Mouse (Mus musculus): ENCODE measurements around the gene Zc3h7b. TPM values are rescaled to one million over a fixed set of nuclear protein-coding genes. Genes with fewer than 3 reads are reported as not detected.

Zc3h7b gene
- polyA plus RNA-seq, 1 experiment from 2014 or later = 62.7 TPM

DNA sequence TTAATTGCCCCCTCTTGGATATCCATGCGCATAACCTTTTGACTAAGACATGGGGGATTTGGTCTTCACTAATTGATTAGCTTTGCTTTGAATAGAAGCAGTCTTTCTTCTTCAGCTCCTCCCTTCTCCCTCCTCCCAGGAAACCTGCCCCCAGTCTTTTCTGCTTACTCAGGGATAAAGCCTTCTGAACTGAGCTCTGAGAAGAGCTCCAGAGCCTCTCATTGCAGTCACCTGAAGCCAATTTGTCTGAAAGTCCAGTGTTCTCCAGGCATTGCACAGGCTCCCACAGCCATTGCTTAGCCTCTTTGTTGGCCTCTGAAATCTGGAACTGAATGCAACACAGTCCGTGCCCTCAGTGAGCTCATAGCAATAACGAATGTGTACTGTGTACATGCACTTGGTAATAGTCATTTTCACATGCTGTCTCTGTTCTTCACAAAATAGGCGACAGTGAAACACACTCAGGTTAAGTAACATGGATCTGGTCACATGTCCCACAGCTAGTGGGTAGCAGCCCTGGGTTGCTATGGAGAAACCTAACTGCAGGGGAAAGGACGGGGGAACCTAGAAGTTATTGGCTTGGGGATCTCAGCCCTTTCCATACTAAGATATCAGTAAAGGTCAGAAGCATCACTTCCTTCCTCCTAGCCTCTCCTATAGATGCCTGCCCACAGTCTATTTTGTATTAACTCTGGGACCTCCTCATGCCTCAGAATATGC lies 69.3 kb downstream of the Zc3h7b start:
- H3K9me3 ChIP-seq (ENCODE audit: control insufficient read depth, low read length) = no peaks in the 10 kb centered on the region
- no peak overlapping the region for H3K9ac ChIP-seq
- DNase-seq (ENCODE audit: low spot score) = no peak
- ATAC-seq (ENCODE audit: low FRiP score) = no peak
- H3K4me1 ChIP-seq (replicated peaks; ENCODE audit: control insufficient read depth, insufficient read depth, low read length) = peaks cover 26% of the 10 kb centered on the region
- H3K27ac ChIP-seq = no peak overlapping the region
- H3K4me2 ChIP-seq (replicated peaks) = no peak overlapping the region
- no peak overlapping the region for H3K4me3 ChIP-seq (replicated peaks; ENCODE audit: low read length)
- H3K36me3 ChIP-seq (replicated peaks; ENCODE audit: control insufficient read depth, insufficient read depth) = peaks cover 43% of the 10 kb centered on the region
- no peaks in the 10 kb centered on the region for H3K27me3 ChIP-seq (ENCODE audit: control insufficient read depth, insufficient read depth, low read length)
- WGBS = 68% methylated on average over 5 of the region's 5 CpGs

DNA sequence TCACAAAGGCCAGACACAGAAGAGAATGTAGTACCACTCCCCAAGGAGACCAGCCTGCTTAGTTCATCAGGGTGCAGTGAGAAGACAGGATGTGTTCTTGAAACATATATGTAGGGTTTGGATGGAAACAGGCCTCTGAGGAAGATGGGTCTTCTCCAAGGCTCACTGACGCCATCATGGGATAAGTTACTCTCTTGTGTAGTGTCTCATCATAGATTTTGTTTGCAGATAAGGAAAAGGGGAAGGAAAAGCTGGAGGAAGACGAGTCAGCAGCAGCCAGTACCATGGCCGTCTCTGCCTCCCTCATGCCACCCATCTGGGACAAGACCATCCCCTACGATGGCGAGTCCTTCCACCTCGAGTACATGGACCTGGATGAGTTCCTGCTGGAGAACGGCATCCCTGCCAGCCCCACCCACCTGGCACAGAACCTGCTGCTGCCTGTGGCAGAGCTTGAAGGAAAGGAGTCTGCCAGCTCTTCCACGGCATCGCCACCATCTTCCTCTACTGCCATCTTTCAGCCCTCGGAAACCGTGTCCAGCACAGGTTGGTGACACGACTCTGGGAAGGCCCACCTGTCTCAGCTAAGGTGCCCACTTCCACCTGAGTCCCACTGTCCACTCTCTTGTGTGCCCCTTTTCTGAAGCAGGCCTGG lies 70.0 kb downstream of the Zc3h7b start:
- 88% methylated on average over 12 of the region's 12 CpGs for WGBS
- Histone ChIP-seq H3K36me3 (replicated peaks; ENCODE audit: control insufficient read depth, insufficient read depth) (peaks cover 49% of the 10 kb centered on the region), H3K4me2 (replicated peaks) (no peak overlapping the region), H3K4me1 (replicated peaks; ENCODE audit: control insufficient read depth, insufficient read depth, low read length) (peaks cover 22% of the 10 kb centered on the region), H3K9me3 (ENCODE audit: control insufficient read depth, low read length) (no peaks in the 10 kb centered on the region), H3K4me3 (replicated peaks; ENCODE audit: low read length) (no peak overlapping the region), H3K27me3 (ENCODE audit: control insufficient read depth, insufficient read depth, low read length) (no peaks in the 10 kb centered on the region), H3K27ac (no peak overlapping the region), H3K9ac (no peak overlapping the region)
- DNase-seq (ENCODE audit: low spot score) (no peak), ATAC-seq (ENCODE audit: low FRiP score) (no peak)

DNA sequence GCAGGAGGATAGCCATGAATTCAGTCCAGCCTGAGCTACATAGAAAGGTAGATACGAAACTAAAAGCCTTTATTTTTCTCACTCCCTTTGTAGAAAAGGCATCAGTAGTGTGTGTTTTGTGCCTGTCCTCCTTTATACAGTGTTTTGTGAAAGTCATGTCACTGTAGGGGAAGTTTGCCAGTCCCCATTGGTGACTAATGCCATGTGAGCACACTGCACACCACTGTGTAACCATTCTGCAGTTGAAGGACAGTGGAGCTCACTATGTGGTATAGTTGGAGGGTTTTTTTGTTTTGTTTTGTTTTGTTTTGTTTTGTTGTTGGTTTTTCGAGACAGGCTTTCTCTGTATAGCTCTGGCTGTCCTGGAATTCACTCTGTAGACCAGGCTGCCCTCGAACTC lies 73.5 kb downstream of the Zc3h7b start:
- no peaks in the 10 kb centered on the region for H3K27me3 ChIP-seq (ENCODE audit: control insufficient read depth, insufficient read depth, low read length)
- H3K27ac ChIP-seq = no peak overlapping the region
- ATAC-seq (ENCODE audit: low FRiP score) = no peak
- DNase-seq (ENCODE audit: low spot score) = no peak
- 89% methylated on average over 3 of the region's 3 CpGs for WGBS
- H3K4me1 ChIP-seq (replicated peaks; ENCODE audit: control insufficient read depth, insufficient read depth, low read length) = peaks cover 2% of the 10 kb centered on the region
- no peak overlapping the region for H3K4me2 ChIP-seq (replicated peaks)
- no peak overlapping the region for H3K9ac ChIP-seq
- no peaks in the 10 kb centered on the region for H3K9me3 ChIP-seq (ENCODE audit: control insufficient read depth, low read length)
- H3K36me3 ChIP-seq (replicated peaks; ENCODE audit: control insufficient read depth, insufficient read depth) = peaks cover 84% of the 10 kb centered on the region
- no peak overlapping the region for H3K4me3 ChIP-seq (replicated peaks; ENCODE audit: low read length)

DNA sequence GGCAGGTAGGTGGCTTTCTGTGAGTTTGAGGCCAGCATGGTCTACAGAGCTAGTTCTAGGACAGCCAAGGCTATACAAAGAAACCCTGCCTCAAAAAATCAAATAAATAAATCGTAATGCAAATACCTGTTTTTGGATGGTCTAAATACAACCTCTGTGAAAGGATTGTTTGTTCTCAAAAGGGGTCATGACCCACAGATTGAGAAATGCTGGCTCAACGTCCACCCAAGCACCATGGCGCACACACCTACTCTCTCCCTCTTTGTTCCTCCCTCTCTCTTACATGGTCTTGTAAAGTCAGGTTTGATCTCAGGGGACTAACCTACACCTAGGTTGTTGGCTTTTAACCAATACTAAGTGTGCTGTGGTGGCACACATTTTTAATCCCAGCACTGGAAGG lies 77.8 kb downstream of the Zc3h7b start:
- ATAC-seq (ENCODE audit: low FRiP score) (no peak), DNase-seq (ENCODE audit: low spot score) (no peak)
- no peak overlapping the region for H3K4me2 ChIP-seq (replicated peaks)
- 89% methylated on average over 3 of the region's 3 CpGs for WGBS
- H3K4me3 ChIP-seq (replicated peaks; ENCODE audit: low read length) = no peak overlapping the region
- peaks cover 96% of the 10 kb centered on the region for H3K36me3 ChIP-seq (replicated peaks; ENCODE audit: control insufficient read depth, insufficient read depth)
- H3K9me3 ChIP-seq (ENCODE audit: control insufficient read depth, low read length) = no peaks in the 10 kb centered on the region
- no peak overlapping the region for H3K27ac ChIP-seq
- no peaks in the 10 kb centered on the region for H3K4me1 ChIP-seq (replicated peaks; ENCODE audit: control insufficient read depth, insufficient read depth, low read length)
- no peak overlapping the region for H3K9ac ChIP-seq
- H3K27me3 ChIP-seq (ENCODE audit: control insufficient read depth, insufficient read depth, low read length) = no peaks in the 10 kb centered on the region

DNA sequence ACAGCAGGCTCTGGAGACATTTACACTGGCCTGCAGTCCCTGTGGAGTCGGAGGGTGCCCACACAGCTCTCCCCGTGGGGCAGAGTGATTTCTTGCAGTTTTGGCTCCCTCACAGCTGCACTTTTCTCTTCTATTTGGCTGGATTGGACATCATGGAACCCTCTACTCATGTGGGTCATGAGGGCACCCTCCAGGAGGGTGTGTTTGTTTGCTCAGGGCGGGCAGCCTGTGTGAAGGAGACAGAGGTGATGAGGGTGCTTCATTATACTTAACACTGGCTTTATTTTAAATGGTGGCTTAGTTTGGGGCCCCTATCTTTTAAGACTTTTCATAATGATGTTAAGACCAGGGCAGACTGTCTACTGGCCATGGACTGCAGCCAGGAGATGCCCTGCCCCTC lies 80.0 kb downstream of the Zc3h7b start:
- Histone ChIP-seq H3K9me3 (ENCODE audit: control insufficient read depth, low read length) (no peaks in the 10 kb centered on the region), H3K27me3 (ENCODE audit: control insufficient read depth, insufficient read depth, low read length) (no peaks in the 10 kb centered on the region), H3K36me3 (replicated peaks; ENCODE audit: control insufficient read depth, insufficient read depth) (peaks cover 83% of the 10 kb centered on the region), H3K27ac (no peak overlapping the region), H3K9ac (no peak overlapping the region), H3K4me2 (replicated peaks) (no peak overlapping the region), H3K4me3 (replicated peaks; ENCODE audit: low read length) (no peak overlapping the region), H3K4me1 (replicated peaks; ENCODE audit: control insufficient read depth, insufficient read depth, low read length) (no peaks in the 10 kb centered on the region)
- ATAC-seq (ENCODE audit: low FRiP score) = no peak
- no peak for DNase-seq (ENCODE audit: low spot score)
- 96% methylated on average over 3 of the region's 3 CpGs for WGBS

DNA sequence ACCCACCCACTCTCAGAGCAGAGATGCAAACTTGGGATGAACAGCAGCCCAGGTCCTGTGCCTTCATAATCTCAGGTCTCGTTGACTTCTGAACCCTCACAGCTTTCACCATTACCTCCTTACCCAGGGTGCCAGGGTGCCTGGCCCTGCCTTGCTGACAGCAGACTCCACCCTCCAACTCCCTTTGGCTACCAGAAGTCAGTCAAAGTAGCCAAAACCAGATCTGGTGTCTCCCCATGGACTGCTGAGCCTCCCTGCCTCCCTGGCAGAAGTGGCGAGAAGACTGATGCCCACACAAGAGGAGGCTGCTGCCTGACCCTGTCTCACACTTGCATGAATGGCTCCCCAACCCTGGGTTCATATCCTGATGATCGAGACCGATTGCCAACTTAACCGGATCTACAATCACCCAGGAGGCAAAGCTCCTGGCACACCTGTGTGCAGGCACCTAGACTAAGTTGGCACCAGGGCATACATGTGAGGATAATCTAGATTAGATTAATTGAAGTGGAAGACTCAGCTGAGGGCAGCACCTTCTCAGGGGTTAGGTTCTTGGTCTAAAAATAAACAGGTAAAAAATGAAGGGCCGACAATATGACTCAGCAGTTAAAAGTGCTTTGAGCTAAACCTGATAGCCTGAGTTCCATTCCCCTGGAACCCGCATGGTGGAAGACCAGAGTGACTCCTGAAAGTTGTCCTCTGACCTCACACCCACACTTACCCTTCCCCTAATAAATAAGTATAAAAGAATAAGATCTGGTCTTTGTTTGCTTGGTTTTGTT lies 83.8 kb downstream of the Zc3h7b start:
- no peak overlapping the region for H3K4me3 ChIP-seq (replicated peaks; ENCODE audit: low read length)
- no peak for DNase-seq (ENCODE audit: low spot score)
- peaks cover 46% of the 10 kb centered on the region for H3K36me3 ChIP-seq (replicated peaks; ENCODE audit: control insufficient read depth, insufficient read depth)
- H3K9ac ChIP-seq = no peak overlapping the region
- no peak overlapping the region for H3K4me2 ChIP-seq (replicated peaks)
- no peak overlapping the region for H3K27ac ChIP-seq
- ATAC-seq (ENCODE audit: low FRiP score) = no peak
- WGBS = 92% methylated on average over 7 of the region's 7 CpGs
- no peaks in the 10 kb centered on the region for H3K9me3 ChIP-seq (ENCODE audit: control insufficient read depth, low read length)
- no peaks in the 10 kb centered on the region for H3K4me1 ChIP-seq (replicated peaks; ENCODE audit: control insufficient read depth, insufficient read depth, low read length)
- no peaks in the 10 kb centered on the region for H3K27me3 ChIP-seq (ENCODE audit: control insufficient read depth, insufficient read depth, low read length)

DNA sequence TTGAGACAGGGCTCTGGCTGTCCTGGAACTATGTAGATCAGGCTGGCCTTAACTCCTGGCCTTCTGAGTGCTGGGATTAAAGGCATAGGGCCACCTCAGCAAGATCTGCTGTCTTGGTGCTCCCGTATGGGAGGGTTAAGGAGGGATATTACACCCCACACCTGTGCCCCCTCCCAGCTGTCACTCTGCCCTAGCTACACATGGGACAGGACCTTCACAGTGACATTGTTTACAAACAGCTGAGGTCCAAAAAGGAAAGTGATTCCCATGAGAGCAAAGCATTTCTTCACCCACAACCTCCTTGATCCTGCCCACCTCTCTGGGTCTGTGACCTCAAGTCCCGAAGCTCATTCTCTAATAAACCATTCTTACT lies 84.3 kb downstream of the Zc3h7b start:
- no peak overlapping the region for H3K9ac ChIP-seq
- WGBS = 71% methylated on average over 2 of the region's 2 CpGs
- H3K4me1 ChIP-seq (replicated peaks; ENCODE audit: control insufficient read depth, insufficient read depth, low read length) = no peaks in the 10 kb centered on the region
- no peaks in the 10 kb centered on the region for H3K27me3 ChIP-seq (ENCODE audit: control insufficient read depth, insufficient read depth, low read length)
- no peak for ATAC-seq (ENCODE audit: low FRiP score)
- no peak overlapping the region for H3K27ac ChIP-seq
- no peak overlapping the region for H3K4me3 ChIP-seq (replicated peaks; ENCODE audit: low read length)
- no peak overlapping the region for H3K4me2 ChIP-seq (replicated peaks)
- peaks cover 40% of the 10 kb centered on the region for H3K36me3 ChIP-seq (replicated peaks; ENCODE audit: control insufficient read depth, insufficient read depth)
- H3K9me3 ChIP-seq (ENCODE audit: control insufficient read depth, low read length) = no peaks in the 10 kb centered on the region
- no peak for DNase-seq (ENCODE audit: low spot score)

DNA sequence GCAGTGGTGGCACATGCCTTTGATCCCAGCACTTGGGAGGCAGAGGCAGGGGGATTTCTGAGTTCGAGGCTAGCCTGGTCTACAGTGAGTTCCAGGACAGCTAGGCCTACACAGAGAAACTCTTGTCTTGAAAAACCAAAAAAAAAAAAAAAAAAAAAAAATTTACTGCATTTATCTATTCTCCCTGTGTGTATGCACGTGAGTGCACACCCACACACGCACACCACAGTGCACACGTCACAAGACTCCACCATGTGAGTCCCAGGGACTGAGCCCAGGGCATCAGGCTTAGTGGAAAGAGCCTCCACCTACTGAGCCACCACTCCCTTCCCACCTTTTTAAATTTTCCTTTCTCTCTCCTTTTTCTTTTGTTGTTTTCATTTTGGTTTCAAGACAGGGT lies 85.7 kb downstream of the Zc3h7b start:
- Histone ChIP-seq H3K36me3 (replicated peaks; ENCODE audit: control insufficient read depth, insufficient read depth) (peaks cover 27% of the 10 kb centered on the region), H3K9ac (0 out of 2 replicates have a peak overlapping the region, but pooled peaks have one; percentile 26), H3K4me2 (replicated peaks) (peak overlapping the region; percentile 10; the same call in 1 of the 2 replicates), H3K4me1 (replicated peaks; ENCODE audit: control insufficient read depth, insufficient read depth, low read length) (no peaks in the 10 kb centered on the region), H3K27ac (no peak overlapping the region), H3K27me3 (ENCODE audit: control insufficient read depth, insufficient read depth, low read length) (no peaks in the 10 kb centered on the region), H3K9me3 (ENCODE audit: control insufficient read depth, low read length) (no peaks in the 10 kb centered on the region), H3K4me3 (replicated peaks; ENCODE audit: low read length) (no peak overlapping the region)
- DNase-seq (ENCODE audit: low spot score) (no peak), ATAC-seq (ENCODE audit: low FRiP score) (no peak)
- WGBS = 88% methylated on average over 4 of the region's 4 CpGs

DNA sequence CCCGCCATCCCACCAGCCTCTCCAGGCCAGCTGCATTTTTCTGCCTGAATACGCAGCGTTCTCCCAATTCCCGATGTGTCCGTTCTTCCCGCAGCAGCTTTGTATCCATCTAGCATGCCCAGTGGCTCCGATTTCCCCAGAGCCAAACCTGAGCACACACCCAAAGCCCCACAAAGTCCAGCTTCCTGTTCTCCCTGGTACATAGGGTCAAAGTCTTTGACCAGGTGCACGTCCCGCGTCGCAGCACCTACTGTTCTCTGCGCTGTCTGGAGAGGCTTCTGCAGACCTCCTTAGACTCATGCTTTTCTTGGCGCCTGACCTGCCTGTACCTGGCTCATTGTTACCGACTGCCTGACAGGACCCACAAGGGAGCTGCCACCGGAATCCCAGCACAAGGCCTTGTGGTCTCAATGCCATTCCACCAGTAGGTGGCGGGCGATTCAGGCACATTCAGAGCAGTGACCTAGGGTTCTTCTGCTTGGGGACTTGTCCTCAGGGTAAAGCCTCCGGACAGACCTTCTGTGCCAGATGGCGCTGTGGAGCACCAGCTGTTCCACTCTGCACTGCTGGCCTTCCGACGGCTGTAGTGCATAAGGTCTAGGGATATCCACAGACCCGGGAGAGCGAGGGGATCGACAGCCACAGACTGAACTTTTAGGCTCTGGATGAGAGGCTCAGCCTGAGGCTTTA lies 86.4 kb downstream of the Zc3h7b start:
- no peaks in the 10 kb centered on the region for H3K27me3 ChIP-seq (ENCODE audit: control insufficient read depth, insufficient read depth, low read length)
- ATAC-seq (ENCODE audit: low FRiP score) (peak; percentile 79), DNase-seq (ENCODE audit: low spot score) (peak; percentile 82)
- peak overlapping the region; percentile 10; the same call in 1 of the 2 replicates for H3K4me2 ChIP-seq (replicated peaks)
- H3K4me1 ChIP-seq (replicated peaks; ENCODE audit: control insufficient read depth, insufficient read depth, low read length) = 0 out of 2 replicates have a peak, but pooled peaks cover 2% of the 10 kb centered on the region
- H3K4me3 ChIP-seq (replicated peaks; ENCODE audit: low read length) = no peak overlapping the region
- H3K9me3 ChIP-seq (ENCODE audit: control insufficient read depth, low read length) = no peaks in the 10 kb centered on the region
- H3K27ac ChIP-seq = peak overlapping the region; percentile 41; the same call in 1 of the 2 replicates
- peaks cover 20% of the 10 kb centered on the region for H3K36me3 ChIP-seq (replicated peaks; ENCODE audit: control insufficient read depth, insufficient read depth)
- WGBS = 14% methylated on average over 24 of the region's 24 CpGs
- H3K9ac ChIP-seq = 0 out of 2 replicates have a peak overlapping the region, but pooled peaks have one; percentile 26
